7 mouse cellular contexts compared by ENCODE assay signal in genomic region chr5:65435806-65436561, GRCm38 (mm10). TPM values are rescaled to one million over a fixed set of nuclear protein-coding genes. Genes with fewer than 3 reads are reported as not detected.
A peak's percentile ranks its signal among the peaks of the same experiment; 100 is the strongest.
DNase-seq lines count a peak whose midpoint lies in the region; ATAC-seq and TF ChIP-seq lines count a peak whose summit lies in the region.

TSS of gene Ugdh (minus strand) at chr5:65435949.

- H3K4me2 ChIP-seq in embryonic facial prominence, embryonic 12.5 days (replicated peaks), result peak within 1 kb of the TSS; percentile 73
- H3K4me2 ChIP-seq in limb, embryonic 12.5 days, result peak within 1 kb of the TSS; percentile 82
- H3K4me2 ChIP-seq in midbrain, embryonic 15.5 days, result peak within 1 kb of the TSS; percentile 83

- H3K4me3 ChIP-seq in embryonic facial prominence, embryonic 12.5 days, result peak within 1 kb of the TSS; percentile 79
- peak within 1 kb of the TSS; percentile 84 for H3K4me3 ChIP-seq in kidney, adult 2 months (ENCODE audit: insufficient read depth, low read depth, low read length)
- peak within 1 kb of the TSS; percentile 75 for H3K4me3 ChIP-seq in limb, embryonic 12.5 days (replicated peaks)
- peak within 1 kb of the TSS; percentile 97 for H3K4me3 ChIP-seq in midbrain, embryonic 15.5 days
- H3K4me3 ChIP-seq in spleen, adult 2 months (ENCODE audit: extremely low read depth, insufficient read depth, insufficient read length), result peak within 1 kb of the TSS; percentile 99

- no peaks in the 10 kb centered on the region for H3K9me3 ChIP-seq in embryonic facial prominence, embryonic 12.5 days
- H3K9me3 ChIP-seq in limb, embryonic 12.5 days, result no peaks in the 10 kb centered on the region
- no peaks in the 10 kb centered on the region for H3K9me3 ChIP-seq in midbrain, embryonic 15.5 days

- peaks cover 20% of the 10 kb centered on the region for H3K4me1 ChIP-seq in embryonic facial prominence, embryonic 12.5 days
- no peaks in the 10 kb centered on the region; the same call in 1 of the 2 replicates for H3K4me1 ChIP-seq in kidney, adult 2 months (ENCODE audit: control insufficient read depth, insufficient read depth, low read length)
- peaks cover 26% of the 10 kb centered on the region for H3K4me1 ChIP-seq in limb, embryonic 12.5 days (replicated peaks)
- peaks cover 16% of the 10 kb centered on the region for H3K4me1 ChIP-seq in midbrain, embryonic 15.5 days
- peaks cover 2% of the 10 kb centered on the region; the same call in 1 of the 2 replicates for H3K4me1 ChIP-seq in spleen, adult 2 months (ENCODE audit: control insufficient read depth, insufficient read depth, insufficient read length)

- TF ChIP-seq CTCF in kidney, adult 2 months (conservative IDR thresholded peaks at IDR 0.05; ENCODE audit: insufficient read depth, insufficient read length, low read depth, low read length), result no peak
- 0 out of 2 replicates have a peak, but pooled peaks have one; percentile 3 for TF ChIP-seq CTCF in spleen, adult 2 months (IDR thresholded peaks at IDR 0.05; ENCODE audit: extremely low read depth, insufficient read depth, insufficient read length, insufficient replicate concordance)

- H3K27ac ChIP-seq in embryonic facial prominence, embryonic 12.5 days, result peak within 1 kb of the TSS; percentile 87
- peak within 1 kb of the TSS; percentile 52 for H3K27ac ChIP-seq in kidney, adult 2 months (ENCODE audit: insufficient read depth, low read depth, low read length)
- peak within 1 kb of the TSS; percentile 89 for H3K27ac ChIP-seq in limb, embryonic 12.5 days
- H3K27ac ChIP-seq in midbrain, embryonic 15.5 days, result peak within 1 kb of the TSS; percentile 84
- peak within 1 kb of the TSS; percentile 81 for H3K27ac ChIP-seq in spleen, adult 2 months (ENCODE audit: insufficient read depth, low read length)

- H3K9ac ChIP-seq in embryonic facial prominence, embryonic 12.5 days, result peak within 1 kb of the TSS; percentile 81
- peak within 1 kb of the TSS; percentile 82 for H3K9ac ChIP-seq in limb, embryonic 12.5 days (replicated peaks)
- peak within 1 kb of the TSS; percentile 93 for H3K9ac ChIP-seq in midbrain, embryonic 15.5 days

- ATAC-seq in embryonic facial prominence, embryonic 12.5 days (ENCODE audit: insufficient number of reproducible peaks, insufficient read depth, low FRiP score, low TSS enrichment), result peak; percentile 95
- peak; percentile 93 for ATAC-seq in limb, embryonic 12.5 days (ENCODE audit: insufficient number of reproducible peaks, insufficient read depth, low FRiP score, low TSS enrichment, low read depth)
- peak; percentile 97 for ATAC-seq in midbrain, embryonic 15.5 days (replicated peaks)

- under 1% methylated on average over 51 of the region's 51 CpGs for WGBS in embryonic facial prominence, embryonic 12.5 days
- WGBS in kidney, adult 2 months, result under 1% methylated on average over 51 of the region's 51 CpGs
- WGBS in limb, embryonic 12.5 days, result under 1% methylated on average over 51 of the region's 51 CpGs
- WGBS in midbrain, embryonic 15.5 days, result under 1% methylated on average over 51 of the region's 51 CpGs
- under 1% methylated on average over 50 of the region's 51 CpGs for WGBS in spleen, adult 2 months

- peak; percentile 96 for TF ChIP-seq POLR2A in kidney, adult 2 months (IDR thresholded peaks at IDR 0.05; ENCODE audit: low read depth, low read length)
- TF ChIP-seq POLR2A in spleen, adult 2 months (IDR thresholded peaks at IDR 0.05; ENCODE audit: low read depth, low read length), result peak; percentile 90

- DNase-seq in adrenal gland, postnatal 25 days, result peak; percentile 97
- peak; percentile 99 for DNase-seq in heart, adult 18-20 months
- DNase-seq in kidney, adult 2 months, result peak; percentile 99
- DNase-seq in spleen, adult 2 months (ENCODE audit: low read depth in 1 of 2, low spot score in 2 of 2), result peak; percentile 86 to 96

- no peaks in the 10 kb centered on the region for H3K36me3 ChIP-seq in embryonic facial prominence, embryonic 12.5 days
- no peaks in the 10 kb centered on the region for H3K36me3 ChIP-seq in kidney, adult 2 months (ENCODE audit: control insufficient read depth, insufficient read depth, low read length)
- H3K36me3 ChIP-seq in limb, embryonic 12.5 days, result no peaks in the 10 kb centered on the region; the same call in 1 of the 2 replicates
- H3K36me3 ChIP-seq in midbrain, embryonic 15.5 days (replicated peaks), result no peaks in the 10 kb centered on the region
- no peaks in the 10 kb centered on the region for H3K36me3 ChIP-seq in spleen, adult 2 months (ENCODE audit: control insufficient read depth, insufficient read depth, low read length)

- H3K27me3 ChIP-seq in embryonic facial prominence, embryonic 12.5 days, result no peaks in the 10 kb centered on the region
- H3K27me3 ChIP-seq in kidney, adult 2 months (replicated peaks; ENCODE audit: control insufficient read depth, insufficient read depth, low read length), result no peaks in the 10 kb centered on the region
- no peaks in the 10 kb centered on the region for H3K27me3 ChIP-seq in limb, embryonic 12.5 days
- no peaks in the 10 kb centered on the region for H3K27me3 ChIP-seq in midbrain, embryonic 15.5 days (replicated peaks)
- H3K27me3 ChIP-seq in spleen, adult 2 months (ENCODE audit: control insufficient read depth, insufficient read depth, low read length), result no peaks in the 10 kb centered on the region

RNA-seq across cellular contexts. Expression of gene Ugdh, which starts in this region (rescaled TPM):
- total RNA-seq in adrenal gland, postnatal 25 days (2021), result 73.1 and 77.1 TPM in 2 replicates
- 146 and 147 TPM in 2 replicates for polyA plus RNA-seq in embryonic facial prominence, embryonic 12.5 days (2016; fragmentation: Nextera tagmentation; extraction: Ambion mirVana)
- 10 to 100 TPM; 14.2 to 22.1 TPM for total RNA-seq in heart, adult 18-20 months (2021)
- polyA plus RNA-seq in kidney, adult 2 months (2012; rRNA removed), result 29.6 and 31.2 TPM in 2 replicates
- polyA plus RNA-seq in limb, embryonic 12.5 days (2016; fragmentation: Nextera tagmentation; extraction: Ambion mirVana), result 154 and 170 TPM in 2 replicates
- 41.1 and 45.6 TPM in 2 replicates for polyA plus RNA-seq in midbrain, embryonic 15.5 days (2015; fragmentation: Nextera tagmentation; extraction: Ambion mirVana)
- polyA plus RNA-seq in spleen, adult 2 months (2012; rRNA removed), result 3.8 and 4.5 TPM in 2 replicates

Comparison
In these comparisons a context has a peak if more than half of its experiments do, and no peak if none do; other contexts are left out.
1. Peak in every context shown above with its lines: DNase-seq, ATAC-seq, H3K4me3 ChIP-seq and H3K27ac ChIP-seq.